Mouse (Mus musculus) heart, adult 2 months (tissue): ENCODE data around the gene Fam13a. TPM values are rescaled to one million over a fixed set of nuclear protein-coding genes. Genes with fewer than 3 reads are reported as not detected.

Experiments used
- DNase-seq, 2 experiments: peaks; one replicate each; pipeline ENCODE4 v3.0.0; 2021
- H3K27ac ChIP-seq: fragments of 200-600 bp; 2 replicates; pipeline ENCODE4 v1.8.1; 2022
- H3K27me3 ChIP-seq: fragments of 200-500 bp; 2 replicates; pipeline ENCODE4 v1.6.1; 2012; ENCODE audit warnings: mild to moderate bottlenecking, low read length, inconsistent platforms, mixed read lengths; ENCODE audit not compliant: control insufficient read depth, insufficient read depth
- H3K36me3 ChIP-seq: fragments of 200-500 bp; 2 replicates; pipeline ENCODE4 v1.6.1; 2012; ENCODE audit warnings: low read length, inconsistent platforms; ENCODE audit not compliant: control insufficient read depth, insufficient read depth
- H3K4me1 ChIP-seq: fragments of 200-500 bp; 2 replicates; pipeline ENCODE4 v1.6.1; 2011; ENCODE audit warnings: low read length; ENCODE audit not compliant: control insufficient read depth, insufficient read depth
- H3K4me3 ChIP-seq: fragments of 200-600 bp; 2 replicates; pipeline ENCODE4 v1.8.1; 2022
- H3K79me2 ChIP-seq: fragments of 200-500 bp; replicated peaks from 2 replicates; pipeline ENCODE4 v1.6.1; 2012; ENCODE audit warnings: mild to moderate bottlenecking, inconsistent platforms, low read length, moderate library complexity, mixed read lengths; ENCODE audit not compliant: control insufficient read depth, insufficient read depth
- H3K9ac ChIP-seq: fragments of 200-500 bp; 2 replicates; pipeline ENCODE4 v1.6.1; 2012; ENCODE audit warnings: low read depth, mild to moderate bottlenecking, control low read depth, inconsistent platforms, low read length, mixed read lengths
- CTCF ChIP-seq: fragments of 200-600 bp; IDR thresholded peaks from 2 replicates; pipeline ENCODE4 v1.8.1; 2022; ENCODE audit warnings: antibody characterized with exemption, mild to moderate bottlenecking, moderate library complexity
- EP300 ChIP-seq: fragments of 200-500 bp; IDR thresholded peaks from 2 replicates; pipeline ENCODE4 v1.6.1; 2011; ENCODE audit warnings: low read depth, low read length, control low read depth; ENCODE audit not compliant: insufficient read depth
- POLR2A ChIP-seq: fragments of 200-500 bp; IDR thresholded peaks from 2 replicates; pipeline ENCODE4 v1.6.1; 2011; ENCODE audit warnings: mild to moderate bottlenecking, low read depth, low read length, control low read depth; ENCODE audit not compliant: insufficient read depth
- WGBS: fragments of 180-500 bp; shearing (Covaris S2); methylation state at CpG from one replicate; pipeline ENCODE4 v1.1.7; 2018; 5-methylcytosine and 5-hydroxymethylcytosine counted together
- intact Hi-C: fragments of 180-260 bp; cut with DNase I; formaldehyde crosslinking; loops from one replicate; pipeline ENCODE4 v1.15.1; 2025
- polyA plus RNA-seq: library from polyadenylated mRNA; depleted of rRNA; stranded (reverse); fragments of >200 nt; gene quantifications from 2 replicates; pipeline ENCODE4 v1.2.3, GENCODE M21; 2012
- total RNA-seq, 2 experiments: library from RNA; stranded (reverse); gene quantifications; 2 replicates each; pipeline ENCODE4 v1.2.3; 2021

Fam13a gene
- total and polyA plus RNA-seq, 3 experiments: 5.1 to 26.5 (median 16.4) TPM

- H3K27ac ChIP-seq: no peak overlapping the region
- 70% methylated on average over 1 of the region's 1 CpGs for WGBS
- TF ChIP-seq CTCF (no peak), EP300 (no peak), POLR2A (no peak)
These were observed 15.4 kb upstream of the Fam13a start for GRCm38 (mm10) chr6:59039719-59040118.

DNA sequence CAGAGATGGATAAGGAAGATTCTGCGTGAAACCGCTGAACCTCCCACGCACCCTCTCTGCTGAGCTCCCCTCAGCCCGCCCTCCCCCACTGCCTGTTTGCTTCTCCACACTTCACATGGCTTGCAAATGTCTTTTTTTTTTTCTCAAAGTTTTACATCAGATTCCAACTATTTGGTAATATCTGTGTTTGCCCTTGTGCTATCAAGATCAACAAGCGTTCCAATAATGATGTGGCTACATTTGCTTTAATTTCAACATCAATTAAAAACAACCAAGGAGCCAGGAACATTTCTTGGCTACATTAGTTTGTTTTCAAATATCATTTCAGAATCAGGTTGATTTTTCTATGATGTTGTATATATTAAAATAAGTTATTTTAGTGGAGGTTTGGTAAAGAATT, 8.4 kb upstream of the Fam13a start:
- Histone ChIP-seq H3K27me3 (no peaks in the 10 kb centered on the region), H3K9ac (no peak overlapping the region), H3K36me3 (no peaks in the 10 kb centered on the region), H3K79me2 (no peaks in the 10 kb centered on the region), H3K27ac (no peak overlapping the region), H3K4me3 (no peak overlapping the region), H3K4me1 (no peaks in the 10 kb centered on the region)
- no peak for TF ChIP-seq CTCF
- TF ChIP-seq EP300: no peak
- no peak for TF ChIP-seq POLR2A
- no peak for DNase-seq
- WGBS: 81% methylated on average over 5 of the region's 5 CpGs
- intact Hi-C loops: loop anchor here (1.0 kb wide), 1 partner anchor 25 kb away; no protein-coding TSS in a partner anchor

More at GRCm38 (mm10) chr6:59039719-59040118, 15.4 kb upstream of the Fam13a start:
- Histone ChIP-seq H3K9ac (no peak overlapping the region), H3K79me2 (no peaks in the 10 kb centered on the region), H3K4me1 (no peaks in the 10 kb centered on the region), H3K27me3 (no peaks in the 10 kb centered on the region), H3K36me3 (no peaks in the 10 kb centered on the region), H3K4me3 (no peak overlapping the region)
- intact Hi-C loops: no loop called here
- DNase-seq: no peak

DNA sequence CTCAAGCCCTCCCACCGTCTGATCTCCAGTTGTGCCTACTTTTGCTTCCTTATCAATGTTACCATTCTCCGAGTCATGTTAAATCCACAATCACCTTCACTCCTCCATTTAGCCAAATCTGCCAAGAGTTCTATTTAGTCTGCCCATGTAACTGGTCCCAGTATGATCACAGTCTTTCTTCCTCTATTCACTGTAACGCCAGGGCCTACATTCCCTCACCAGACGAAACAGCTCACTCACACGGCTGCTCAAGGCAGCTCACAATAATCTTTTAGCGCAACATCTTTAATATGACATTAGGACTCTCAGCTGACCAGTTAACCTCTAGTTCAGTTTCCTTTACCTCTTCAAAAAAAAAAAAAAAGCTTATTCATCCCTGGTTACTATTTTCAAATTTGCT, 7.2 kb upstream of the Fam13a start:
- H3K4me3 ChIP-seq: no peak overlapping the region
- H3K36me3 ChIP-seq: no peaks in the 10 kb centered on the region
- no peaks in the 10 kb centered on the region for H3K79me2 ChIP-seq
- intact Hi-C loops: no loop called here
- H3K9ac ChIP-seq: no peak overlapping the region
- no peak for DNase-seq
- TF ChIP-seq CTCF (no peak), EP300 (no peak), POLR2A (no peak)
- no peaks in the 10 kb centered on the region for H3K4me1 ChIP-seq
- 79% methylated on average over 6 of the region's 6 CpGs for WGBS
- no peak overlapping the region for H3K27ac ChIP-seq
- no peaks in the 10 kb centered on the region for H3K27me3 ChIP-seq

DNA sequence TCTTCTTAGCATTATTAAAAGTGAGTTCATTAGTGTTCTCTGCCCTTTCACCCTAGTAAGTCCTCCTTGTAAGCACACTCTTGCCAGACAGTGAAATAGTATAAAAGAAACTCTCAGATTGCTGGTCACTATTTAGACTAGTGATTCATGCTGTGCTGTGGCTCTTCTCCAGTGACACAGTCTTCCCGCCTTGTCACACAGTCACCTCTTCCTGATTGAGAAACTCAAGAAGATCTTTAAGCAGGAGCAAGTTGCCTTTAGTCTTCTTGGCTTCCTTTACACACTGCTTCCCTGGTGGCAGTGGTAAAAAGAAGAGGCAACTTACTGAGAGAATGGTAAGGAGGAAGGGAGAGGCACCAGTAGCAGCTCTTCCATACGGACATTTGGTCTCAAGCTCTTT, 6.3 kb upstream of the Fam13a start:
- DNase-seq: no peak
- Histone ChIP-seq H3K4me1 (no peaks in the 10 kb centered on the region), H3K79me2 (no peaks in the 10 kb centered on the region), H3K27me3 (no peaks in the 10 kb centered on the region), H3K4me3 (no peak overlapping the region), H3K27ac (no peak overlapping the region), H3K9ac (no peak overlapping the region), H3K36me3 (no peaks in the 10 kb centered on the region)
- TF ChIP-seq POLR2A (no peak), EP300 (no peak), CTCF (no peak)
- WGBS: 91% methylated on average over 2 of the region's 2 CpGs
- intact Hi-C loops: no loop called here

- no peak for DNase-seq
- Histone ChIP-seq H3K4me1 (no peaks in the 10 kb centered on the region), H3K9ac (no peak overlapping the region), H3K79me2 (no peaks in the 10 kb centered on the region), H3K27me3 (no peaks in the 10 kb centered on the region), H3K27ac (no peak overlapping the region), H3K36me3 (no peaks in the 10 kb centered on the region), H3K4me3 (no peak overlapping the region)
- TF ChIP-seq CTCF: no peak
- TF ChIP-seq POLR2A: no peak
- intact Hi-C loops: no loop called here
These were observed 5.7 kb upstream of the Fam13a start for GRCm38 (mm10) chr6:59030037-59030436.

DNA sequence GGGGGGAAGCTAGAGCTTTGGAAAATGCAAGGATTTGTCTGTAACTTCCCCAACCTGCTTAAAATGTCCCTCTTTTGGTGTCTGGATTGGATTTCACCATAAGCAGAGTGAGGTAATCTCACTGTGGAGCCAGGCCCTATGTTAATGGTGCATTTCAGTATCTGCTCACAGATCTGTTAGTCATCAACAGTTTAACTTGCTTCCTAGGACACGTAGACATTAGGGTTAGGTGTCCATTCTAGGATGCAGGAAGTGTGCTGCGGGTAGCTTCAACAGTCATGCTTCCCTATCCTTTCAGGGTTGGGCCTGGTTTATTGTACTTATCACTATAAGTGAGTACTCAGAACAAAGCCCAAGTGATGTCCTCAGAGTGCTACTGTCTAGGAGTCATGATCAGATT, 4.5 kb upstream of the Fam13a start:
- no peak overlapping the region for H3K9ac ChIP-seq
- H3K4me3 ChIP-seq: no peak overlapping the region
- H3K79me2 ChIP-seq: no peaks in the 10 kb centered on the region
- H3K4me1 ChIP-seq: no peaks in the 10 kb centered on the region
- H3K36me3 ChIP-seq: no peaks in the 10 kb centered on the region
- no peaks in the 10 kb centered on the region for H3K27me3 ChIP-seq
- TF ChIP-seq CTCF (no peak), POLR2A (no peak), EP300 (no peak)
- no peak overlapping the region for H3K27ac ChIP-seq
- DNase-seq: no peak
- intact Hi-C loops: no loop called here
- 65% methylated on average over 2 of the region's 2 CpGs for WGBS
